Mouse (Mus musculus): Measurements from ENCODE around the gene Fbxo41. TPM values are rescaled to one million over a fixed set of nuclear protein-coding genes. Genes with fewer than 3 reads are reported as not detected.
A peak's percentile ranks its signal among the peaks of the same experiment; 100 is the strongest.

Fbxo41 gene
- polyA plus RNA-seq, 1 experiment, result 0.04 TPM

- no peaks in the 10 kb centered on the region for H3K27me3 ChIP-seq (ENCODE audit: control insufficient read depth, insufficient read depth, low read length)
- no peaks in the 10 kb centered on the region for H3K4me1 ChIP-seq (replicated peaks; ENCODE audit: control insufficient read depth, insufficient read depth, low read length)
- WGBS, result 98% methylated on average over 3 of the region's 3 CpGs
- no peak overlapping the region for H3K4me3 ChIP-seq (ENCODE audit: control insufficient read depth, insufficient read depth, low read length)
- DNase-seq, result no peak
- no peak overlapping the region for H3K27ac ChIP-seq (ENCODE audit: control insufficient read depth, insufficient read depth, low read length)
- TF ChIP-seq CTCF (IDR thresholded peaks at IDR 0.05; ENCODE audit: borderline replicate concordance, control insufficient read depth, extremely low read depth, insufficient read depth, low read length, poor library complexity) (no peak), POLR2A (IDR thresholded peaks at IDR 0.05; ENCODE audit: control insufficient read depth, extremely low read depth, insufficient read depth, low read length, poor library complexity) (no peak)
- H3K36me3 ChIP-seq (ENCODE audit: control insufficient read depth, insufficient read depth, low read length), result no peaks in the 10 kb centered on the region
These were observed 59.1 kb downstream of the Fbxo41 start for GRCm38 (mm10) chr6:85443488-85444233.

DNA sequence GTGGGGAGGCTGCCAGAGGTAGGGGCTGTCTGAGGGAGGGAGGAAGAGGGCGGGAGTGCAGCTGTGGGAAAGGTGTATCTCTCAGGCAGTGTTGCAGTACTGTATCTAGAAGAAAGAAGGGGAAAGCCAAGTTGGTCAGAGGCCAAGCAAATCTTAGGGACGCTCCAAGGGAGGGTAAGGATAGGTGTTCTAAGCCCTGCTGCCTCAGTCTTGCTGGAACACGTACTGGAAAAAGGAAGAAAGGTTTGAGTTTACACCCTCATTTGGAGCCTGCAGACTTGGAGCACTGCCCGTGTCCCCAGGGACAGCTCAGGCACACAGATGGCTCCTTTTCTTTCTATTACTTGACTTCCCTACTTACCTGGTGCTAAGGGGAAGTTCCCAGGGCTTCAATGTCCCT is 61.7 kb downstream of the Fbxo41 start:
- no peak for TF ChIP-seq POLR2A (IDR thresholded peaks at IDR 0.05; ENCODE audit: control insufficient read depth, extremely low read depth, insufficient read depth, low read length, poor library complexity)
- no peak for TF ChIP-seq CTCF (IDR thresholded peaks at IDR 0.05; ENCODE audit: borderline replicate concordance, control insufficient read depth, extremely low read depth, insufficient read depth, low read length, poor library complexity)
- no peak for DNase-seq
- no peak overlapping the region for H3K27ac ChIP-seq (ENCODE audit: control insufficient read depth, insufficient read depth, low read length)
- no peaks in the 10 kb centered on the region for H3K4me1 ChIP-seq (replicated peaks; ENCODE audit: control insufficient read depth, insufficient read depth, low read length)
- 95% methylated on average over 4 of the region's 4 CpGs for WGBS
- H3K36me3 ChIP-seq (ENCODE audit: control insufficient read depth, insufficient read depth, low read length), result no peaks in the 10 kb centered on the region
- H3K27me3 ChIP-seq (ENCODE audit: control insufficient read depth, insufficient read depth, low read length), result no peaks in the 10 kb centered on the region
- no peak overlapping the region for H3K4me3 ChIP-seq (ENCODE audit: control insufficient read depth, insufficient read depth, low read length)

GRCm38 (mm10) chr6:85436631-85437030 is 66.2 kb downstream of the Fbxo41 start:
- Histone ChIP-seq H3K4me1 (replicated peaks; ENCODE audit: control insufficient read depth, insufficient read depth, low read length) (peaks cover 7% of the 10 kb centered on the region), H3K36me3 (ENCODE audit: control insufficient read depth, insufficient read depth, low read length) (no peaks in the 10 kb centered on the region), H3K27me3 (ENCODE audit: control insufficient read depth, insufficient read depth, low read length) (no peaks in the 10 kb centered on the region), H3K4me3 (ENCODE audit: control insufficient read depth, insufficient read depth, low read length) (no peak overlapping the region), H3K27ac (ENCODE audit: control insufficient read depth, insufficient read depth, low read length) (no peak overlapping the region)
- TF ChIP-seq POLR2A (IDR thresholded peaks at IDR 0.05; ENCODE audit: control insufficient read depth, extremely low read depth, insufficient read depth, low read length, poor library complexity), result no peak
- no peak for TF ChIP-seq CTCF (IDR thresholded peaks at IDR 0.05; ENCODE audit: borderline replicate concordance, control insufficient read depth, extremely low read depth, insufficient read depth, low read length, poor library complexity)
- 84% methylated on average over 6 of the region's 6 CpGs for WGBS
- no peak for DNase-seq

DNA sequence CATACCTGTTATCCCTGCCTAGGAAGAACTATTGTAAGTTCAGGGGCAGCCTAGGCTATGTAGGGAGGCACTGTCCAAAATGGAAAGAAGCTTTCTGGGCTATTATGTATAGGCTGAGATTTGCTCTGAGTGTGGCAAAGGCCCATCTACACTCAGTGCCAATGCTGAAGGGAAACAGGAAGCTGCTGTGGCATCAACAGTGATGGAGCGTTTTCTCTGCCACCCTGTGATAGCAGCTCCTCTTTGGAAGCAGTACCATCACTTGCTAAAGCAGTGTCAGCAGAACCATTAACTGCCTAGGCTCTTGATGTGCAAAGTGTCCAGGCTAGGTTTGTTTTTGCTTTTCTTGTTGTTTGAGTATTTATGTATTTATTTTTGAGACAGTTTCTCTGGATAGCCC is 66.6 kb downstream of the Fbxo41 start:
- Histone ChIP-seq H3K27me3 (ENCODE audit: control insufficient read depth, insufficient read depth, low read length) (no peaks in the 10 kb centered on the region), H3K27ac (ENCODE audit: control insufficient read depth, insufficient read depth, low read length) (no peak overlapping the region), H3K4me1 (replicated peaks; ENCODE audit: control insufficient read depth, insufficient read depth, low read length) (peaks cover 9% of the 10 kb centered on the region), H3K4me3 (ENCODE audit: control insufficient read depth, insufficient read depth, low read length) (no peak overlapping the region), H3K36me3 (ENCODE audit: control insufficient read depth, insufficient read depth, low read length) (no peaks in the 10 kb centered on the region)
- DNase-seq, result no peak
- TF ChIP-seq POLR2A (IDR thresholded peaks at IDR 0.05; ENCODE audit: control insufficient read depth, extremely low read depth, insufficient read depth, low read length, poor library complexity) (no peak), CTCF (IDR thresholded peaks at IDR 0.05; ENCODE audit: borderline replicate concordance, control insufficient read depth, extremely low read depth, insufficient read depth, low read length, poor library complexity) (no peak)
- WGBS, result 33% methylated on average over 1 of the region's 1 CpGs

GRCm38 (mm10) chr6:85433865-85434264 is 68.9 kb downstream of the Fbxo41 start:
- H3K36me3 ChIP-seq (ENCODE audit: control insufficient read depth, insufficient read depth, low read length), result no peaks in the 10 kb centered on the region
- peaks cover 9% of the 10 kb centered on the region for H3K4me1 ChIP-seq (replicated peaks; ENCODE audit: control insufficient read depth, insufficient read depth, low read length)
- H3K4me3 ChIP-seq (ENCODE audit: control insufficient read depth, insufficient read depth, low read length), result no peak overlapping the region
- no peaks in the 10 kb centered on the region for H3K27me3 ChIP-seq (ENCODE audit: control insufficient read depth, insufficient read depth, low read length)
- no peak for DNase-seq
- 49% methylated on average over 5 of the region's 5 CpGs for WGBS
- H3K27ac ChIP-seq (ENCODE audit: control insufficient read depth, insufficient read depth, low read length), result no peak overlapping the region
- TF ChIP-seq POLR2A (IDR thresholded peaks at IDR 0.05; ENCODE audit: control insufficient read depth, extremely low read depth, insufficient read depth, low read length, poor library complexity), result no peak
- no peak for TF ChIP-seq CTCF (IDR thresholded peaks at IDR 0.05; ENCODE audit: borderline replicate concordance, control insufficient read depth, extremely low read depth, insufficient read depth, low read length, poor library complexity)

GRCm38 (mm10) chr6:85431842-85432431 is 70.9 kb downstream of the Fbxo41 start, which contains the start of gene Smyd5:
TSS of gene Smyd5 (plus strand) at chr6:85431989.
- H3K27ac ChIP-seq (ENCODE audit: control insufficient read depth, insufficient read depth, low read length), result no peak within 1 kb of the TSS
- DNase-seq, result peak; percentile 90
- peak within 1 kb of the TSS; percentile 87 for H3K4me3 ChIP-seq (ENCODE audit: control insufficient read depth, insufficient read depth, low read length)
- H3K27me3 ChIP-seq (ENCODE audit: control insufficient read depth, insufficient read depth, low read length), result no peaks in the 10 kb centered on the region
- H3K36me3 ChIP-seq (ENCODE audit: control insufficient read depth, insufficient read depth, low read length), result no peaks in the 10 kb centered on the region
- H3K4me1 ChIP-seq (replicated peaks; ENCODE audit: control insufficient read depth, insufficient read depth, low read length), result peaks cover 9% of the 10 kb centered on the region
- 2% methylated on average over 39 of the region's 39 CpGs for WGBS
- TF ChIP-seq CTCF (IDR thresholded peaks at IDR 0.05; ENCODE audit: borderline replicate concordance, control insufficient read depth, extremely low read depth, insufficient read depth, low read length, poor library complexity) (no peak), POLR2A (IDR thresholded peaks at IDR 0.05; ENCODE audit: control insufficient read depth, extremely low read depth, insufficient read depth, low read length, poor library complexity) (no peak)

Data from thymus, adult 2 months (tissue).